Mouse (Mus musculus): Measurements from ENCODE around the gene N4bp2l2.

N4bp2l2 gene

DNA sequence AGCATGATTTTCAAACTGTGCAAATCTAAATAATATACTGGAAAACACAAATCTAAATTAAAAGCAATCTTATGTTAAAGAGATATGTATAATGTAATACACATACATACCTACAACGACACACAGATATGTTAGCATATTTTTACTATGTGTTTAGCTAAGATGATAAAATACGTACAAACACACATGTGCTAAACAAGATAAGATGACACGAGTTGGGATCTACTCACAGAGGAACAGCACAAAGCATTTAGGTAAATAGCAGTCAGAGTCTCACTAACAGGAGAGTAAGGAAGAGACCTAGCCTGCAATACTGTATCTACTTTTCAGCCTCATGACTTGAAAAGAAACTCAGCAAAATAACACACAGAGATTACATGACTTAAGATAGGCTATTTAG is 24.5 kb downstream of the N4bp2l2 start:
- no peak for DNase-seq

DNA sequence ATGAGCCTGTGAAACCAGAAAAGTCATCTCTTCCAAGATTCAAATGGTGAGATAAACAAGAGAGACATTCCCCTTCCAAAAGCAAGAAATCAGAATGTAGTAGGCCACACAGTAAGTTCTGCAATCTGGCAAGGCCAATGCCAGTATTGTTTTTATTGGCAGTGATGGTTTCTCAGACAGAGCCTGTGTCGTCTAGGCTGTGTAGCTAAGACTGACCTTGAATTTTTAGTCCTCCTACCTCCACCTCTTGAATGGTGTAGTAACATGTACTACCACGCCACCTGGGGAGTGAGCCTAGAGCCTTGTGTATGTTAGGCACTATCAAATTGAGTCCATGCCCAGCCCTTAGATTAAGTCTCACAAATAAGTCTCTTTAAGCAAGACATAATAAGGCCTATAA is 36.3 kb downstream of the N4bp2l2 start:
- DNase-seq: no peak

GRCm38 (mm10) chr5:150629272-150629671 is 36.7 kb downstream of the N4bp2l2 start:
- no peak for DNase-seq

GRCm38 (mm10) chr5:150625528-150625927 is 40.5 kb downstream of the N4bp2l2 start:
- no peak for DNase-seq

DNA sequence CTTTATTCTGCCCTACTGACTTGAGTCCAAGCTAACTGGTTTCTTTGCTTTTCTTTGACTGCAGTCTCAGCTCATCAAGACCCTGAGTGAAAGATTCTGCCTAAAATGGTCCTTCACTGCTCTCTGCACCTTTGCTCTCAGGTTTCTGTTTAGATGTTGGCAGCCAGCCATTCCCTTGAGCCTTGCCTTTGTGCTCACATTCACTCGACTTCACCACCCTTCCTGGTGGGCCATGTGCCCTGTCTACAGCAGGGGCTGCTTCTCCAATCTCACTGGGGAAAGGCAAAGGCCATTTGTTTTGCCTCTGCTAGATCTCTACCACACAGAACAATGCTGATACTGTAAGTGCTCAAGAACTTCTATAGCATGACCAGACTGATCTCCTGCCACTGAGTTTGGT is 43.2 kb downstream of the N4bp2l2 start:
- no peak for DNase-seq

- no peak for DNase-seq
These were observed 44.4 kb downstream of the N4bp2l2 start for GRCm38 (mm10) chr5:150621592-150621991.

GRCm38 (mm10) chr5:150620588-150621135 is 45.3 kb downstream of the N4bp2l2 start:
- DNase-seq: no peak

DNA sequence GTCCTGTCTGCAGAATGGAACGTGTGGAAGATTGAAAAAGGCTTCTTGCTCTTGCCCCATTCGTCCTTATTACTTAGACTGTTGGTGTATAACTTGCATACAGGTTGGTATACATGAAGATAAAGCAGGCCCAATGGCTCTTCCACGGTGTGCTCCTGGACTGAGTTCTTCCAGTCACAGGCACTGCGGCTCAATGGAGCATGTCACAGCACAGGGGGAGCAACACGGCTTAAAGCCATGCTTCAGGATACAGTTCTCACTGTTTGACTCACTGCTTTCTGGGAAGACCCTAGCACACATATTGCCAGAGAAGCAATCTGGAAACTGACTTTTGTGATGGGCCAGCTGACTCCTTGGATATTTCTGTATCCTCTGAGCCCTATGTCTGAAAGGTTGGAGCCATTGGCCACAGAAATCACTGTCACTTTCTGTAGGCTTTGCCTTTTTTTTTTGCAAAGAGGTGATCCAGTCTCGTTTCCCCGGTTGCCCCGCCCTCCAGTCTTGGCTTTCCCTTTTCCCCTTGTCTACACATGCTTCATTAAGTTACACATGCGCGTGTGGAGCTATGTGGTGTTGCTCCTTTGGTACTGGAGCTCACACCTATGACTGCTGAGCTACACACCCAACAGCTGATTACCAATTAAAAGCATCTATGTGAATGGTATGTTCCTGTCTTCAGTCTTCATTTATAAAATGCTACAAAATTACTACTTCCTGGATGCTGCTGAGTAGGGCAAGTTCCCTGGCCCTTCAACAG is 47.2 kb downstream of the N4bp2l2 start:
- DNase-seq: no peak

DNA sequence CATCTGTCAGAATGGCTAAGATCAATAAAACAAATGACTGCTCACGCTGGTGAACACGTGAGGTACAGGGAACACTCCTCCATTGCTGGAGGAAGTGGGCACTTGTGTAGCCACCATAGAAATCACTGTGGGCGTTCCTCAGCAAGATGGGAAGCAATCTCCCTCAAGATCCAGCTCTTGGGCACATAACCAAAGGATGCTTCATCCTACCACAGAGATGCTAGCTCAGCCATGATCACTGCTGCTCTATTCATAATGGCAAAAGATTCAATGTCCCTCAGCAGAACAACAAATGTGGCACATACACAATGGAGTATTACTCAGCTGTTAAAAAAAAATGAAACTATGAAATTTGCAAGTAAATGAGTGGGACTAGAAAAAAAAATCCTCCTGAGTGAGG is 49.3 kb downstream of the N4bp2l2 start:
- DNase-seq: no peak

DNA sequence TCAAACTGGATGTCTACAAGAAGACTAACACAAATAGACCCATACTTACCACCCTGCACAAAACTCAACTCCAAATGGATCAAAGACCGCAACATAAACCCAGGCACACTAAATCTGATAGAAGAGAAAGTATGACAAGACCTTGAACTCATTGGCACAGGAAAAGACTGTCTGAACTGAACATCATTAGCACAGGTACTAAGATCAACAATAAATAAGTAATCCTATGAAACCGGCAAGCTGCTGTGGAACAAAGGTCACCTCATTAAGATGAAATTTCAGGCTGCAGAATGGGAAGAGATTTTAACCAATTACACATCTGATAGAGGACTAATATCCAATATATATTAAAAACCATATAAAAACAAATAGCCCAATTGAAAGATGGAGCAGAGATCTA is 49.8 kb downstream of the N4bp2l2 start:
- DNase-seq: no peak

DNA sequence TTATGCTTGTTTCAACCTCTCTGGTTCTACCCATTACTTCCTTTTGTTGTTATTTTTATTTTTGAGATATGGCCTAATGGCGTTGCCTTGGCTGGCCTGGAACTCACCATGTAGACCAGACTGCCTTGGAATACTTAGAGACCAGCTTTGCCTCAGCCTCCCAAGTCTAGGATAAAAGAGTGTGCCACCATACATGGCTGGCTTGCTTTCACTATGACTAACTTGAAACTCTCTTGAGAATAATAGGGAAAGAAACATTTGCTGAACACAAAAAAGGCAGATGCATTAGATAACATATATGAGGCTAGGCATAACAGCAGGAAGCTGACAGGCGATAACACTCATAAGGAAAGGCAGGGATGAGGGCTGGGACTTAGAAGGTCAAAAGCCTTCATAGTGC is 51.9 kb downstream of the N4bp2l2 start:
- DNase-seq: no peak

GRCm38 (mm10) chr5:150611697-150612096 is 54.3 kb downstream of the N4bp2l2 start:
- DNase-seq: no peak

GRCm38 (mm10) chr5:150611136-150611535 is 54.8 kb downstream of the N4bp2l2 start:
- no peak for DNase-seq

DNA sequence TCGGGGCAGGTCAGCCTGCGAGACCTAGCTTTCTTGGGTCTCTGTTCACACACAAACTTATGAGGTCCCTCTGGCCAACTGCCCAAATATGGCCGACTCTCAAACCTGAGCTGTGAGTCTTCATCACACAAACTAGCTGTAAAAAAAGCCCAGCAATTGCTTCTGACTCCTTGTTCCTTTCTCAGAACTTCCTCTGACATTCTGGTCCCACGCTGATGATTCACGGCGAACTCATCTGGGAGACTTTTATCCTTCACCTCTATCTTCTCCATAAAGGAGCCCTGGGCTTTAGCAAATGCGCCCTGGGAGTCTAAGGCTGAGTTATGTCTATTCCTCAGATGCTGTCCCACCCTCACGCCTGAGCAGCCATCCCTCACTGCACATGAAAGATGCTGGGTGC is 58.4 kb downstream of the N4bp2l2 start:
- no peak for DNase-seq

DNA sequence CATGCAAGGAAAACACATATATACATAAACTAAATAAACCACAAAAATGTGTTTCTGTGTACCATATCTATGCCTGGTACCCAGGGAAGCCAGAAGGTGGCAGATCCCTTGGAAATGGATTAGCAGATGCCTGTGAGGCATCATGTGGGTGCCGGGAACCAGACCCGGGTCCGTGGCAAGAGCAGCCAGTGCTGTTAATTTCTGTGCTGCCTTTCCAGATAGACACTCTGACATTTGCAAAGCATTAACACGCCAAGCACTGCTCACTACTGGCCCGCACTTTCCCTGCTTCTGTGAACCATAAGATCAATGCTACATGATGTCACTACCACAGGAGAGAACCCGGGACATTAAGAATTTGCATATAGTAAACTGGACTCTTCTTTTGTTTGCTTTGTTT is 59.9 kb downstream of the N4bp2l2 start:
- no peak for DNase-seq

GRCm38 (mm10) chr5:150601441-150602230 is 64.3 kb downstream of the N4bp2l2 start:
- no peak for DNase-seq

DNA sequence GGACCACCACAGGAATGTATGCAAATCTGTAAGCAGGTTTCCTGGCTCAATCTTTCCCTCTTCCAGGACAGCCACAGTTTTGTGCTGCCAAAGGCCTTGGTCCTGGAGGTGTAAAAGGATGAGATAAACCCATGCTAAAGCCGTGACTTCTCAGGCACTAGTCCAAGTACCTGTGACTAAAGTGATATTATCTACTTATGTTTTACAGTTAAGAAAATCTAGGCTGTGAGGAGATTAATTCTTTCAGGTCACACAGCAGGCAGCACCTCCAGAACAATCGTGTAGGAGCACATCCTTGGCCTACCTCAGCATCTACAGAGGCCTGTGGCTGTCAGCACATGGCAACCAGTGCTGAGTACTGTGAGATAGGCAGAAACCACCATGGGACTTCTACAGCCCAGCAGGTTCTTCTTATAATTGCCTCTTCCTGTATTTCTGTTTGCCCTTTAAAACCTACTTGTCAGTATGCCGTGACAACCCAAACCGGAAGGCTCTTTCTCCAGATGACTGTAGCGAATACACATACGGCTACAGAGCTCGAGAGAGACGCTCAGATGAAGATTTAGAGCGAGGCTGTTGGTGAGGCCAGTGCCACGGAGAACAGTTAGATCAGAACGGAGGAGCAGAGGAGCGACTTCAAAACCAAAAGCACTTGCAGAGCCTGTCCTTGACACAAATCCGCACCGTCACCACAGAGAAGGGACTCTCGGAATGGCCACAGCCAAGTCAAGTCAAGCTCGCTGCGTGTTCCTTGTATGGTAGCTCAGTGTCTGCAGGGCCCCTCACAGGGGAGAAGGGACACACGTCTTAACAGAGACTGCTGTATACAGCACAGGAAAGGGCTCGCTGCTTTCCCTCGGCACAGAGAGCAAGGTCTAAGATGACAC is 65.2 kb downstream of the N4bp2l2 start:
- DNase-seq: no peak

DNA sequence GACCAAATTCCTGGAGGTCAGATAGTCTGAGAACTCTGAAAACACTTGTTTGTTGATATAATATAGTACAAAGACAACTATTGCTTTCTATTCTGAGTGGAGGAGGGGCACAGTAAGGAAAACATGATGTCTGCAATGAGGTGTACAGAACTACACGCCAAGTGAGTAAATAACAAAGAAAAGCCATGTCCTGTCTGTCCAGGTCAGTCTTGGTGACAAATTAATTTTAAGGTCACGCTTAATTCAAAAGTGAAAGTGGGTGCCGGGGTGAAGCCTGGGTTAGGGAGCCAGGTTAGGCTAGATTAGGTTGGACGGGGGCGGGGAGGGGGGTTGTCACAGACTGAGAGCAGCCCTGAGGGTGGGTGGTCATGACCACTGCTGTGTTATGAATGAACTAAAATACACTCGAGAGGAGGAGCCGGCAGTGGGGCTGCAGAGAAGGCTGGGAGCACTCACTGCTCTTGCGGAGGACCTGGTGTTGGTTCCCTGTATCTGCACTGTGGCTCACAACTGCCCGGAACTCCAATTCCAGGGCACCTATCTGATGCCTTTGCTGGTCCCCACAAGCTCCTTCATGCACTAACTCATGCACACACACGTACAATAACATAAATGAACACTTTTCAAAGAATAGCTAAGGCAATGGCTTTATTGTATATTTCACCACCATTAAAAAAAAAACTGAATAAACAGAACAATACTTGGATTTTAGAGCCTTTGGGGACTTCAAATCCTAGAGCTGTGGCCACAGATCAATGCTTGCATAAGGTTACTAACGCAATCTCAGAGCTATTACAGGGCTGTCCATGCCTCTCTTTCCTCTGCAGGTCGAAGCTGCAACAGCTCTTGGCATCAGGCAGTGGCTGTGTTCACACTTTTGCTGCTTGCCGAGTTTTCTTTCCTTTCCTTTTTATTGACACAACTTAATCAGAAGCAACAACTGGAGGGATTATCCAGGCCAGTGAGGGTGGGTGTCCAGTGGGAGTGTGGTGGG is 66.4 kb downstream of the N4bp2l2 start:
- DNase-seq: no peak

- no peak for DNase-seq
These were observed 67.5 kb downstream of the N4bp2l2 start for GRCm38 (mm10) chr5:150598202-150599119.

DNA sequence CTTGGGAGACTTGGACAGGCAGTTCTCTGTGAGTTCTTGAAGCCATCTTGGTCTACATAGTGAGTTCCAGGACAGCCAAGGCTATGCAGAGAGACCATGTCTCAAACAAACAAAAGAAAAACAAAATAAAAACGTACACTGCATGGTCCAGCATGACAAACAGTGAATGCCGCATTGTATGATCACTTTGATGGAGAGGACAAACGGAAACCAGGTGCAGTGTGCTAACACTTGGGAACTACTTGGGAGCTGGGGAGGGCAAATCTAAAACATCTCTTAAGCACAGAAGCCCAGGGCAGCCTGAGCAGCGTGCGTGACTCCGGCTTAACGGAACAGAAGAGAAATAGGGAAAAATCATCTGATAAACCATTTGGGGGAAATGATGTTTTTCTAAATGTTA is 68.9 kb downstream of the N4bp2l2 start, which contains the start of gene N4bp2l1:
N4bp2l1 (minus strand) TSS at position 101 of the 400 bp plus-strand sequence.
- no peak for DNase-seq
